In the genomic region with DNA sequence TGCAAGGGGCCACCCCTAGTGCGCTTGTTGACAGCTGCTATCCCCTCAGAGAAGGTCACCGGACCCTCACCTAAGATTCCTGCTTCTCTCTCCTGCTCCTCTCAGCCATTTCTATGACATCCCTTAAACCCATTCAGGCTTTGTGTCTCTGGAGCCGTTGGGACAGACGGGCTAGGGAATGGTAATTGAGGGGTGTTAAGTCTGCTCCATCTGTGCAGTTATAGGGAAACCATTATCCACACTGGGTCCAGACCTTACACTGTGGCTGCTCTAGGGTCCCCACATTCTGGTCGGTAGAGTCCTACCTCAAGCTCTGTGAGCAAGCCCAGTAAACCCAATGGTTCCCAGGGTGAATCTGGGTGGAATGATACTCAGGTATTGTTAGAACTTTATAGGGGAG, we compare ENCODE assay signal across 24 mouse cellular contexts. TPM values are rescaled to one million over a fixed set of nuclear protein-coding genes. Genes with fewer than 3 reads are reported as not detected.
DNase-seq lines count a peak whose midpoint lies in the region; ATAC-seq lines count a peak whose summit lies in the region.
"Had no signal": no experiment of that assay in that cellular context is flagged by ENCODE, and none has a peak within 500 bp of the region (broad histone marks: within the 10 kb centered on the region; RNA-seq: fewer than 3 reads in every experiment).

No protein-coding gene starts in this region.

- no peaks in the 10 kb centered on the region; the same call in 1 of the 2 replicates for H3K9me3 ChIP-seq in embryonic facial prominence, embryonic 14.5 days (ENCODE audit: control insufficient read depth, low read length)
- no peaks in the 10 kb centered on the region for H3K9me3 ChIP-seq in embryonic facial prominence, embryonic 10.5 days
- H3K9me3 ChIP-seq in forebrain, embryonic 15.5 days: no peaks in the 10 kb centered on the region
- no peaks in the 10 kb centered on the region for H3K9me3 ChIP-seq in forebrain, embryonic 11.5 days (ENCODE audit: control insufficient read depth, low read length)
- H3K9me3 ChIP-seq in midbrain, embryonic 10.5 days (replicated peaks): no peaks in the 10 kb centered on the region; the same call in 1 of the 2 replicates
- no peaks in the 10 kb centered on the region for H3K9me3 ChIP-seq in midbrain, embryonic 14.5 days (ENCODE audit: control insufficient read depth, low read length)
- H3K9me3 ChIP-seq: heart, embryonic 10.5 days had no signal

- no peaks in the 10 kb centered on the region for H3K4me1 ChIP-seq in embryonic facial prominence, embryonic 14.5 days (ENCODE audit: control insufficient read depth, insufficient read depth, low read length)
- peaks cover 11% of the 10 kb centered on the region for H3K4me1 ChIP-seq in embryonic facial prominence, embryonic 10.5 days
- H3K4me1 ChIP-seq in forebrain, embryonic 15.5 days: peaks cover 3% of the 10 kb centered on the region; the same call in 1 of the 2 replicates
- no peaks in the 10 kb centered on the region for H3K4me1 ChIP-seq in forebrain, embryonic 11.5 days (replicated peaks; ENCODE audit: control insufficient read depth, insufficient read depth, low read length)
- peaks cover 28% of the 10 kb centered on the region for H3K4me1 ChIP-seq in midbrain, embryonic 10.5 days
- H3K4me1 ChIP-seq in midbrain, embryonic 14.5 days (ENCODE audit: control insufficient read depth, insufficient read depth, low read length): no peaks in the 10 kb centered on the region

- H3K27ac ChIP-seq in embryonic facial prominence, embryonic 14.5 days (replicated peaks; ENCODE audit: low read depth, low read length): no peak overlapping the region
- H3K27ac ChIP-seq in embryonic facial prominence, embryonic 10.5 days (replicated peaks): no peak overlapping the region
- H3K27ac ChIP-seq in forebrain, embryonic 15.5 days (replicated peaks): no peak overlapping the region
- no peak overlapping the region for H3K27ac ChIP-seq in forebrain, embryonic 11.5 days (ENCODE audit: low read depth, low read length)
- H3K27ac ChIP-seq in midbrain, embryonic 10.5 days (replicated peaks): 0 out of 2 replicates have a peak overlapping the region, but pooled peaks have one; percentile 46
- no peak overlapping the region for H3K27ac ChIP-seq in midbrain, embryonic 14.5 days (replicated peaks; ENCODE audit: low read depth, low read length)
- H3K27ac ChIP-seq: embryonic facial prominence, embryonic 13.5 days; heart, adult 2 months; heart, embryonic 10.5 days; hindbrain, embryonic 13.5 days; hindbrain, postnatal 0 days had no signal

- H3K4me3 ChIP-seq in embryonic facial prominence, embryonic 14.5 days (ENCODE audit: low read depth, low read length): no peak overlapping the region
- H3K4me3 ChIP-seq in embryonic facial prominence, embryonic 10.5 days: no peak overlapping the region
- H3K4me3 ChIP-seq in forebrain, embryonic 15.5 days: no peak overlapping the region
- H3K4me3 ChIP-seq in forebrain, embryonic 11.5 days (ENCODE audit: low read depth, low read length): no peak overlapping the region
- no peak overlapping the region for H3K4me3 ChIP-seq in midbrain, embryonic 10.5 days
- no peak overlapping the region for H3K4me3 ChIP-seq in midbrain, embryonic 14.5 days (replicated peaks; ENCODE audit: low read depth, low read length)
- H3K4me3 ChIP-seq: embryonic facial prominence, embryonic 13.5 days; heart, adult 2 months; heart, embryonic 10.5 days; hindbrain, embryonic 13.5 days had no signal

- H3K36me3 ChIP-seq in embryonic facial prominence, embryonic 14.5 days (ENCODE audit: control insufficient read depth, insufficient read depth, low read length): no peaks in the 10 kb centered on the region
- no peaks in the 10 kb centered on the region for H3K36me3 ChIP-seq in embryonic facial prominence, embryonic 10.5 days (replicated peaks)
- no peaks in the 10 kb centered on the region for H3K36me3 ChIP-seq in forebrain, embryonic 15.5 days
- no peaks in the 10 kb centered on the region for H3K36me3 ChIP-seq in forebrain, embryonic 11.5 days (ENCODE audit: control insufficient read depth, insufficient read depth, low read length)
- H3K36me3 ChIP-seq in midbrain, embryonic 10.5 days: no peaks in the 10 kb centered on the region
- no peaks in the 10 kb centered on the region for H3K36me3 ChIP-seq in midbrain, embryonic 14.5 days (ENCODE audit: control insufficient read depth, insufficient read depth, low read length)
- H3K36me3 ChIP-seq: embryonic facial prominence, embryonic 13.5 days; heart, embryonic 10.5 days; hindbrain, embryonic 13.5 days had no signal

- H3K9ac ChIP-seq in embryonic facial prominence, embryonic 14.5 days (ENCODE audit: low read depth, low read length): no peak overlapping the region
- no peak overlapping the region for H3K9ac ChIP-seq in forebrain, embryonic 15.5 days (replicated peaks)
- H3K9ac ChIP-seq in forebrain, embryonic 11.5 days (ENCODE audit: low read length): no peak overlapping the region
- no peak overlapping the region for H3K9ac ChIP-seq in midbrain, embryonic 14.5 days (replicated peaks; ENCODE audit: low read length)
- H3K9ac ChIP-seq: embryonic facial prominence, embryonic 13.5 days; hindbrain, embryonic 13.5 days had no signal

- DNase-seq in embryonic facial prominence, embryonic 14.5 days (ENCODE audit: low spot score): no peak
- DNase-seq in embryonic facial prominence, embryonic 10.5 days (ENCODE audit: low spot score): no peak
- DNase-seq in forebrain, embryonic 11.5 days (ENCODE audit: low spot score): no peak
- DNase-seq in midbrain, embryonic 10.5 days (ENCODE audit: low spot score): no peak
- DNase-seq in midbrain, embryonic 14.5 days: no peak
- no peak for DNase-seq in layer of hippocampus, adult 9-11 months
- DNase-seq: adrenal gland, adult 8-10 months; adrenal gland, postnatal 25 days; cerebellum, adult 18-20 months; cerebellum, adult 9-10 months; cerebellum, postnatal 14 days; gastrocnemius, postnatal 25 days; heart, adult 2 months; kidney, adult 18-20 months had no signal

- 0 out of 2 replicates have a peak, but pooled peaks have one; percentile 9 for ATAC-seq in embryonic facial prominence, embryonic 14.5 days (ENCODE audit: low read depth)
- 0 out of 2 replicates have a peak, but pooled peaks have one; percentile 58 for ATAC-seq in forebrain, embryonic 15.5 days (replicated peaks)
- ATAC-seq in forebrain, embryonic 11.5 days (replicated peaks; ENCODE audit: low FRiP score): no peak
- no peak for ATAC-seq in midbrain, embryonic 14.5 days (ENCODE audit: low FRiP score, low TSS enrichment)
- ATAC-seq: activated CD4-positive, CD25-positive, alpha-beta regulatory T cell, adult 4 months; hindbrain, postnatal 0 days; inflammation-experienced regulatory T-cells, adult 6 months; intestine, embryonic 16.5 days had no signal

- no peaks in the 10 kb centered on the region for H3K27me3 ChIP-seq in embryonic facial prominence, embryonic 14.5 days (replicated peaks; ENCODE audit: control insufficient read depth, insufficient read depth, low read length)
- no peaks in the 10 kb centered on the region for H3K27me3 ChIP-seq in embryonic facial prominence, embryonic 10.5 days (replicated peaks; ENCODE audit: low read depth, poor library complexity, severe bottlenecking)
- no peaks in the 10 kb centered on the region for H3K27me3 ChIP-seq in forebrain, embryonic 15.5 days
- H3K27me3 ChIP-seq in forebrain, embryonic 11.5 days (ENCODE audit: control insufficient read depth, insufficient read depth, low read length): no peaks in the 10 kb centered on the region
- H3K27me3 ChIP-seq in midbrain, embryonic 10.5 days (ENCODE audit: low read depth, poor library complexity, severe bottlenecking): no peaks in the 10 kb centered on the region
- no peaks in the 10 kb centered on the region for H3K27me3 ChIP-seq in midbrain, embryonic 14.5 days (ENCODE audit: control insufficient read depth, insufficient read depth, low read length)
- H3K27me3 ChIP-seq: embryonic facial prominence, embryonic 13.5 days; hindbrain, embryonic 13.5 days had no signal

- 83% methylated on average over 5 of the region's 5 CpGs for WGBS in embryonic facial prominence, embryonic 14.5 days
- 88% methylated on average over 5 of the region's 5 CpGs for WGBS in embryonic facial prominence, embryonic 10.5 days
- WGBS in forebrain, embryonic 15.5 days: 64% methylated on average over 5 of the region's 5 CpGs
- WGBS in forebrain, embryonic 11.5 days: 78% methylated on average over 5 of the region's 5 CpGs
- 81% methylated on average over 5 of the region's 5 CpGs for WGBS in midbrain, embryonic 10.5 days
- WGBS in midbrain, embryonic 14.5 days: 68% methylated on average over 5 of the region's 5 CpGs

- H3K4me2 ChIP-seq in embryonic facial prominence, embryonic 14.5 days (ENCODE audit: low read depth, low read length): no peak overlapping the region
- no peak overlapping the region for H3K4me2 ChIP-seq in forebrain, embryonic 15.5 days (replicated peaks)
- no peak overlapping the region for H3K4me2 ChIP-seq in forebrain, embryonic 11.5 days (ENCODE audit: low read depth, low read length, severe bottlenecking)
- H3K4me2 ChIP-seq in midbrain, embryonic 14.5 days (ENCODE audit: low read length): no peak overlapping the region
- H3K4me2 ChIP-seq: embryonic facial prominence, embryonic 13.5 days; hindbrain, embryonic 13.5 days had no signal

RNA-seq across cellular contexts. Expression of gene Piwil1, which starts 6.6 kb away (rescaled TPM):
- polyA plus RNA-seq in embryonic facial prominence, embryonic 14.5 days (2014; fragmentation: Nextera tagmentation; extraction: Ambion mirVana): 0.07 TPM in 1 of 2 replicates, not detected in the other
- polyA plus RNA-seq in embryonic facial prominence, embryonic 10.5 days (2016; fragmentation: Nextera tagmentation; extraction: Ambion mirVana): 0.06 TPM in 1 of 2 replicates, not detected in the other
- 0.14 and 0.17 TPM in 2 replicates for polyA plus RNA-seq in forebrain, embryonic 15.5 days (2015; fragmentation: Nextera tagmentation; extraction: Ambion mirVana)
- not detected in 2 replicates for polyA plus RNA-seq in forebrain, embryonic 11.5 days (2014; fragmentation: Nextera tagmentation; extraction: Ambion mirVana)
- 0.19 TPM in 1 of 2 replicates, not detected in the other for polyA plus RNA-seq in midbrain, embryonic 10.5 days (2016; fragmentation: Nextera tagmentation; extraction: Ambion mirVana)
- 0.20 and 0.38 TPM in 2 replicates for polyA plus RNA-seq in midbrain, embryonic 14.5 days (2014; fragmentation: Nextera tagmentation; extraction: Ambion mirVana)
- polyA plus RNA-seq: embryonic facial prominence, embryonic 13.5 days; heart, embryonic 10.5 days; heart, embryonic 14.5 days; heart, postnatal 0 days; inflammation-experienced regulatory T-cells, adult 6 months; intestine, embryonic 16.5 days had no signal

Comparison
In these comparisons a context has a peak if more than half of its experiments do, and no peak if none do; other contexts are left out.
1. ATAC-seq: peak in embryonic facial prominence, embryonic 14.5 days (single experiment) and forebrain, embryonic 15.5 days (single experiment); none in forebrain, embryonic 11.5 days (single experiment) and midbrain, embryonic 14.5 days (single experiment).